Mouse (Mus musculus): Measurements from ENCODE around the gene Gm49366. TPM values are rescaled to one million over a fixed set of nuclear protein-coding genes. Genes with fewer than 3 reads are reported as not detected.
"Not testable (repeated sequence)": the region's sequence is repeated elsewhere in the genome, so short reads cannot be mapped to it uniquely, and the experiment has no call there.

Gene Gm49366
- polyA plus RNA-seq, 1 experiment from 2014 or later = not detected

GRCm38 (mm10) chr12:84063228-84063627 lies 24.5 kb downstream of the Gm49366 start:
- Histone ChIP-seq H3K4me1 (no peaks in the 10 kb centered on the region), H3K9me3 (replicated peaks) (no peaks in the 10 kb centered on the region), H3K4me2 (no peak overlapping the region), H3K27me3 (peaks cover 21% of the 10 kb centered on the region), H3K27ac (no peak overlapping the region), H3K9ac (no peak overlapping the region), H3K4me3 (replicated peaks) (no peak overlapping the region), H3K36me3 (no peaks in the 10 kb centered on the region)
- WGBS = 76% methylated on average over 5 of the region's 5 CpGs
- no peak for ATAC-seq (replicated peaks; ENCODE audit: low FRiP score)

GRCm38 (mm10) chr12:84063833-84064232 lies 25.1 kb downstream of the Gm49366 start:
- Histone ChIP-seq H3K9ac (no peak overlapping the region), H3K4me2 (no peak overlapping the region), H3K27ac (no peak overlapping the region), H3K9me3 (replicated peaks) (no peaks in the 10 kb centered on the region), H3K27me3 (peaks cover 27% of the 10 kb centered on the region), H3K4me1 (no peaks in the 10 kb centered on the region), H3K36me3 (no peaks in the 10 kb centered on the region), H3K4me3 (replicated peaks) (no peak overlapping the region)
- 85% methylated on average over 2 of the region's 2 CpGs for WGBS
- no peak for ATAC-seq (replicated peaks; ENCODE audit: low FRiP score)

- H3K27me3 ChIP-seq = peaks cover 33% of the 10 kb centered on the region
- WGBS = 74% methylated on average over 8 of the region's 8 CpGs
- no peak for ATAC-seq (replicated peaks; ENCODE audit: low FRiP score)
- no peak overlapping the region for H3K4me2 ChIP-seq
- H3K27ac ChIP-seq = no peak overlapping the region
- H3K9me3 ChIP-seq (replicated peaks) = no peaks in the 10 kb centered on the region
- H3K9ac ChIP-seq = no peak overlapping the region
- no peaks in the 10 kb centered on the region for H3K36me3 ChIP-seq
- peaks cover 7% of the 10 kb centered on the region for H3K4me1 ChIP-seq
- no peak overlapping the region for H3K4me3 ChIP-seq (replicated peaks)
These were observed 25.9 kb downstream of the Gm49366 start for GRCm38 (mm10) chr12:84064621-84065020.

GRCm38 (mm10) chr12:84067752-84068151 lies 29.0 kb downstream of the Gm49366 start:
- H3K36me3 ChIP-seq = no peaks in the 10 kb centered on the region
- peaks cover 10% of the 10 kb centered on the region for H3K4me1 ChIP-seq
- no peak overlapping the region for H3K4me3 ChIP-seq (replicated peaks)
- peaks cover 48% of the 10 kb centered on the region for H3K27me3 ChIP-seq
- H3K4me2 ChIP-seq = no peak overlapping the region
- no peaks in the 10 kb centered on the region for H3K9me3 ChIP-seq (replicated peaks)
- ATAC-seq (replicated peaks; ENCODE audit: low FRiP score) = no peak
- H3K27ac ChIP-seq = no peak overlapping the region
- no peak overlapping the region for H3K9ac ChIP-seq
- 82% methylated on average over 4 of the region's 4 CpGs for WGBS

- Histone ChIP-seq H3K9me3 (replicated peaks) (no peaks in the 10 kb centered on the region), H3K4me1 (peaks cover 10% of the 10 kb centered on the region), H3K9ac (no peak overlapping the region), H3K27me3 (peaks cover 48% of the 10 kb centered on the region), H3K36me3 (no peaks in the 10 kb centered on the region), H3K4me2 (no peak overlapping the region), H3K27ac (no peak overlapping the region), H3K4me3 (replicated peaks) (no peak overlapping the region)
- ATAC-seq (replicated peaks; ENCODE audit: low FRiP score) = no peak
- WGBS = 71% methylated on average over 8 of the region's 8 CpGs
These were observed 29.6 kb downstream of the Gm49366 start for GRCm38 (mm10) chr12:84068296-84068695.

- peak within 1 kb of the TSS; percentile 76 for H3K4me2 ChIP-seq
- H3K4me1 ChIP-seq = peaks cover 10% of the 10 kb centered on the region
- no peak within 1 kb of the TSS for H3K9ac ChIP-seq
- 35% methylated on average over 9 of the region's 9 CpGs for WGBS
- no peaks in the 10 kb centered on the region for H3K9me3 ChIP-seq (replicated peaks)
- peaks cover 48% of the 10 kb centered on the region for H3K27me3 ChIP-seq
- peak within 1 kb of the TSS; percentile 44 for H3K4me3 ChIP-seq (replicated peaks)
- no peaks in the 10 kb centered on the region for H3K36me3 ChIP-seq
- H3K27ac ChIP-seq = no peak within 1 kb of the TSS
- no peak for ATAC-seq (replicated peaks; ENCODE audit: low FRiP score)
These were observed 30.3 kb downstream of the Gm49366 start, which contains the start of gene Acot5 for GRCm38 (mm10) chr12:84068986-84069385. Gene Acot5, plus strand, starts transcription at chr12:84069325.

- Histone ChIP-seq H3K4me1 (peaks cover 10% of the 10 kb centered on the region), H3K4me2 (peak overlapping the region; percentile 76), H3K27me3 (peaks cover 46% of the 10 kb centered on the region), H3K4me3 (replicated peaks) (peak overlapping the region; percentile 44)
- not testable (repeated sequence) for H3K9ac ChIP-seq; ATAC-seq (replicated peaks; ENCODE audit: low FRiP score); H3K9me3 ChIP-seq (replicated peaks); H3K36me3 ChIP-seq; H3K27ac ChIP-seq
- under 1% methylated on average over 47 of the region's 52 CpGs for WGBS
These were observed 30.8 kb downstream of the Gm49366 start for GRCm38 (mm10) chr12:84069582-84069981.

- H3K4me2 ChIP-seq = no peak overlapping the region
- ATAC-seq (replicated peaks; ENCODE audit: low FRiP score) = no peak
- WGBS = 80% methylated on average over 2 of the region's 2 CpGs
These were observed 33.0 kb downstream of the Gm49366 start for GRCm38 (mm10) chr12:84071696-84072095.

GRCm38 (mm10) chr12:84077371-84077990 lies 38.7 kb downstream of the Gm49366 start:
- Histone ChIP-seq H3K27me3 (no peaks in the 10 kb centered on the region), H3K9me3 (replicated peaks) (no peaks in the 10 kb centered on the region), H3K9ac (no peak overlapping the region), H3K4me2 (no peak overlapping the region), H3K4me3 (replicated peaks) (no peak overlapping the region), H3K27ac (no peak overlapping the region), H3K4me1 (no peaks in the 10 kb centered on the region), H3K36me3 (no peaks in the 10 kb centered on the region)
- WGBS = 93% methylated on average over 4 of the region's 4 CpGs
- ATAC-seq (replicated peaks; ENCODE audit: low FRiP score) = no peak

More at GRCm38 (mm10) chr12:84071696-84072095, 33.0 kb downstream of the Gm49366 start:
- Histone ChIP-seq H3K4me3 (replicated peaks) (no peak overlapping the region), H3K9me3 (replicated peaks) (no peaks in the 10 kb centered on the region), H3K9ac (no peak overlapping the region), H3K36me3 (no peaks in the 10 kb centered on the region), H3K4me1 (peaks cover 10% of the 10 kb centered on the region), H3K27ac (no peak overlapping the region), H3K27me3 (peaks cover 42% of the 10 kb centered on the region)

- no peaks in the 10 kb centered on the region for H3K4me1 ChIP-seq
- no peaks in the 10 kb centered on the region for H3K9me3 ChIP-seq (replicated peaks)
- no peaks in the 10 kb centered on the region for H3K36me3 ChIP-seq
- no peak for ATAC-seq (replicated peaks; ENCODE audit: low FRiP score)
- no peak overlapping the region for H3K4me2 ChIP-seq
- 84% methylated on average over 2 of the region's 2 CpGs for WGBS
- no peak overlapping the region for H3K4me3 ChIP-seq (replicated peaks)
- H3K27me3 ChIP-seq = no peaks in the 10 kb centered on the region
- H3K27ac ChIP-seq = no peak overlapping the region
- H3K9ac ChIP-seq = no peak overlapping the region
These were observed 45.1 kb downstream of the Gm49366 start for GRCm38 (mm10) chr12:84083842-84084241.

GRCm38 (mm10) chr12:84084581-84084980 lies 45.8 kb downstream of the Gm49366 start:
- Histone ChIP-seq H3K4me2 (no peak overlapping the region), H3K27me3 (no peaks in the 10 kb centered on the region), H3K9me3 (replicated peaks) (peaks cover under 1% of the 10 kb centered on the region; the same call in 1 of the 2 replicates), H3K27ac (no peak overlapping the region), H3K4me1 (no peaks in the 10 kb centered on the region), H3K36me3 (no peaks in the 10 kb centered on the region), H3K4me3 (replicated peaks) (no peak overlapping the region), H3K9ac (no peak overlapping the region)
- WGBS = 80% methylated on average over 4 of the region's 4 CpGs
- no peak for ATAC-seq (replicated peaks; ENCODE audit: low FRiP score)

- H3K9ac ChIP-seq; H3K27ac ChIP-seq; H3K4me2 ChIP-seq; H3K4me3 ChIP-seq (replicated peaks); ATAC-seq (replicated peaks; ENCODE audit: low FRiP score); H3K36me3 ChIP-seq; H3K27me3 ChIP-seq; H3K4me1 ChIP-seq: not testable (repeated sequence)
- H3K9me3 ChIP-seq (replicated peaks) = peaks cover 18% of the 10 kb centered on the region
- WGBS = 91% methylated on average over 5 of the region's 5 CpGs
These were observed 55.9 kb downstream of the Gm49366 start for GRCm38 (mm10) chr12:84094666-84095065.

GRCm38 (mm10) chr12:84099605-84100004 lies 60.9 kb downstream of the Gm49366 start:
- Histone ChIP-seq H3K27me3 (no peaks in the 10 kb centered on the region), H3K4me1 (peaks cover 7% of the 10 kb centered on the region; the same call in 1 of the 2 replicates), H3K4me3 (replicated peaks) (no peak overlapping the region), H3K9ac (no peak overlapping the region), H3K27ac (no peak overlapping the region), H3K4me2 (no peak overlapping the region), H3K9me3 (replicated peaks) (no peaks in the 10 kb centered on the region), H3K36me3 (no peaks in the 10 kb centered on the region)
- WGBS = 96% methylated on average over 2 of the region's 2 CpGs
- 0 out of 2 replicates have a peak, but pooled peaks have one; percentile 25 for ATAC-seq (replicated peaks; ENCODE audit: low FRiP score)

Measured in kidney, embryonic 15.5 days (tissue).